Mouse (Mus musculus): Measurements from ENCODE around the gene Camk2g.

The Camk2g gene

GRCm38 (mm10) chr14:20806116-20806840, 12.4 kb upstream of the Camk2g start:
- peak; percentile 40 for DNase-seq

GRCm38 (mm10) chr14:20804964-20805672, 11.2 kb upstream of the Camk2g start:
- peak; percentile 78 for DNase-seq

GRCm38 (mm10) chr14:20804481-20804880, 10.6 kb upstream of the Camk2g start:
- peak; percentile 16 for DNase-seq

GRCm38 (mm10) chr14:20803606-20803938, 9.7 kb upstream of the Camk2g start:
- peak; percentile 87 for DNase-seq

GRCm38 (mm10) chr14:20802926-20803605, 9.2 kb upstream of the Camk2g start:
- no peak for DNase-seq

GRCm38 (mm10) chr14:20798761-20799160, 4.9 kb upstream of the Camk2g start:
- DNase-seq: peak; percentile 91

GRCm38 (mm10) chr14:20798300-20798699, 4.4 kb upstream of the Camk2g start:
- no peak for DNase-seq

- no peak for DNase-seq
Observed at GRCm38 (mm10) chr14:20796643-20797042, 2.8 kb upstream of the Camk2g start.

GRCm38 (mm10) chr14:20796170-20796569, 2.3 kb upstream of the Camk2g start:
- DNase-seq: no peak

GRCm38 (mm10) chr14:20795423-20796152, 1.7 kb upstream of the Camk2g start:
- no peak for DNase-seq

- DNase-seq: no peak
Observed at GRCm38 (mm10) chr14:20794589-20794988, 701 bp upstream of the Camk2g start.

- DNase-seq: no peak
Observed at GRCm38 (mm10) chr14:20792922-20793757, 748 bp downstream of the Camk2g start.

GRCm38 (mm10) chr14:20792243-20792921, 1.5 kb downstream of the Camk2g start:
- DNase-seq: no peak

GRCm38 (mm10) chr14:20791511-20792242, 2.2 kb downstream of the Camk2g start:
- DNase-seq: no peak

- DNase-seq: no peak
Observed at GRCm38 (mm10) chr14:20790996-20791395, 2.9 kb downstream of the Camk2g start.

GRCm38 (mm10) chr14:20790445-20790844, 3.4 kb downstream of the Camk2g start:
- no peak for DNase-seq

- no peak for DNase-seq
Observed at GRCm38 (mm10) chr14:20789593-20789992, 4.3 kb downstream of the Camk2g start.

GRCm38 (mm10) chr14:20788151-20788550, 5.7 kb downstream of the Camk2g start:
- DNase-seq: no peak

GRCm38 (mm10) chr14:20786611-20787015, 7.3 kb downstream of the Camk2g start:
- DNase-seq: no peak

- DNase-seq: no peak
Observed at GRCm38 (mm10) chr14:20786020-20786419, 7.9 kb downstream of the Camk2g start.

GRCm38 (mm10) chr14:20785231-20785630, 8.7 kb downstream of the Camk2g start:
- no peak for DNase-seq
